Mouse (Mus musculus) C2C12 (cell line): ENCODE data around the gene Btnl2. TPM values are rescaled to one million over a fixed set of nuclear protein-coding genes. Genes with fewer than 3 reads are reported as not detected.
"Not testable (repeated sequence)": the region's sequence is repeated elsewhere in the genome, so short reads cannot be mapped to it uniquely, and the experiment has no call there.

Experiments used
- H3K27me3 ChIP-seq: one replicate; pipeline ENCODE4 v1.6.1; 2011; ENCODE audit not compliant: control insufficient read depth, insufficient read depth, insufficient read length
- H3K36me3 ChIP-seq: one replicate; pipeline ENCODE4 v1.6.1; 2011; ENCODE audit not compliant: control insufficient read depth, insufficient read depth
- H3K4me3 ChIP-seq: one replicate; pipeline ENCODE4 v1.5.1; 2011; ENCODE audit warnings: mild to moderate bottlenecking, control low read depth; ENCODE audit not compliant: poor library complexity, insufficient read depth, severe bottlenecking
- H3K79me2 ChIP-seq: one replicate; pipeline ENCODE4 v1.6.1; 2011; ENCODE audit not compliant: control insufficient read depth, insufficient read depth
- H3K79me3 ChIP-seq: one replicate; pipeline ENCODE4 v1.6.1; 2011; ENCODE audit warnings: low read depth, control low read depth
- H3ac ChIP-seq: one replicate; pipeline ENCODE3; 2011; ENCODE audit warnings: low read depth; ENCODE audit not compliant: control insufficient read depth, insufficient read length
- CEBPB ChIP-seq: IDR thresholded peaks from one replicate; pipeline ENCODE4 v1.6.1; 2011; ENCODE audit warnings: low read depth, mild to moderate bottlenecking, control low read depth, moderate library complexity
- CTCF ChIP-seq: IDR thresholded peaks from one replicate; pipeline ENCODE4 v1.5.1; 2011; ENCODE audit not compliant: control insufficient read depth, insufficient read depth, insufficient read length
- FOSL1 ChIP-seq: IDR thresholded peaks from one replicate; pipeline ENCODE4 v1.8.0; 2011; ENCODE audit warnings: mild to moderate bottlenecking, low read length; ENCODE audit not compliant: poor library complexity, insufficient read depth, severe bottlenecking
- MAX ChIP-seq: IDR thresholded peaks from one replicate; pipeline ENCODE4 v1.6.1; 2011; ENCODE audit warnings: mild to moderate bottlenecking, control low read depth
- MYOD1 ChIP-seq: IDR thresholded peaks from one replicate; pipeline ENCODE4 v1.6.1; 2011; ENCODE audit warnings: low read depth; ENCODE audit not compliant: control insufficient read depth, insufficient read length
- MYOG ChIP-seq: IDR thresholded peaks from one replicate; pipeline ENCODE4 v1.6.1; 2011; ENCODE audit not compliant: control insufficient read depth, insufficient read length; ENCODE audit errors: extremely low read depth
- USF1 ChIP-seq: IDR thresholded peaks from one replicate; pipeline ENCODE4 v1.6.1; 2011; ENCODE audit warnings: low read depth, mild to moderate bottlenecking, control low read depth, moderate library complexity
- polyA plus RNA-seq: library from polyadenylated mRNA; unstranded; fragments of >200 nt; fragmentation: generic; extraction: Trizol; gene quantifications from one replicate; pipeline ENCODE4 v1.2.1, GENCODE M21; 2012; ENCODE audit warnings: missing spikeins

The Btnl2 gene
- polyA plus RNA-seq, 1 experiment = not detected

GRCm38 (mm10) chr17:34309683-34310385 lies 44.8 kb upstream of the Btnl2 start:
- Histone ChIP-seq H3K4me3 (no peak overlapping the region), H3K36me3 (no peaks in the 10 kb centered on the region), H3K79me3 (no peaks in the 10 kb centered on the region), H3ac (no peak overlapping the region), H3K79me2 (no peaks in the 10 kb centered on the region), H3K27me3 (peaks cover 11% of the 10 kb centered on the region)
- TF ChIP-seq CTCF (no peak), MYOD1 (no peak), MAX (no peak), FOSL1 (no peak), USF1 (no peak), MYOG (no peak), CEBPB (no peak)

GRCm38 (mm10) chr17:34310526-34310925 lies 44.1 kb upstream of the Btnl2 start:
- not testable (repeated sequence) for H3K36me3 ChIP-seq, H3ac ChIP-seq, H3K79me3 ChIP-seq

GRCm38 (mm10) chr17:34312185-34312584 lies 42.4 kb upstream of the Btnl2 start:
- Histone ChIP-seq H3K27me3 (peaks cover 11% of the 10 kb centered on the region), H3K36me3 (no peaks in the 10 kb centered on the region), H3K79me3 (no peaks in the 10 kb centered on the region), H3K79me2 (no peaks in the 10 kb centered on the region), H3K4me3 (no peak overlapping the region), H3ac (no peak overlapping the region)
- TF ChIP-seq MYOG (no peak), MAX (no peak), MYOD1 (no peak), CEBPB (no peak), USF1 (no peak), FOSL1 (no peak), CTCF (no peak)

More at GRCm38 (mm10) chr17:34310526-34310925, 44.1 kb upstream of the Btnl2 start:
- not testable (repeated sequence) for H3K79me2 ChIP-seq, H3K4me3 ChIP-seq
- peaks cover 11% of the 10 kb centered on the region for H3K27me3 ChIP-seq

GRCm38 (mm10) chr17:34313393-34313792 lies 41.2 kb upstream of the Btnl2 start:
- Histone ChIP-seq H3K4me3 (no peak overlapping the region), H3K27me3 (peaks cover 11% of the 10 kb centered on the region), H3K79me2 (no peaks in the 10 kb centered on the region), H3ac (no peak overlapping the region), H3K36me3 (no peaks in the 10 kb centered on the region), H3K79me3 (no peaks in the 10 kb centered on the region)
- no peak for TF ChIP-seq CEBPB
- TF ChIP-seq CTCF = peak; percentile 75

- Histone ChIP-seq H3K27me3 (peaks cover 11% of the 10 kb centered on the region), H3K79me3 (no peaks in the 10 kb centered on the region), H3K4me3 (no peak overlapping the region), H3ac (no peak overlapping the region), H3K36me3 (no peaks in the 10 kb centered on the region), H3K79me2 (no peaks in the 10 kb centered on the region)
- TF ChIP-seq MYOG (no peak), CEBPB (no peak), MAX (no peak)
These were observed 40.3 kb upstream of the Btnl2 start for GRCm38 (mm10) chr17:34314286-34314685.

- Histone ChIP-seq H3K79me3 (no peaks in the 10 kb centered on the region), H3K4me3 (no peak overlapping the region), H3K36me3 (no peaks in the 10 kb centered on the region), H3K79me2 (no peaks in the 10 kb centered on the region), H3K27me3 (peaks cover 3% of the 10 kb centered on the region), H3ac (no peak overlapping the region)
- TF ChIP-seq MAX (no peak), FOSL1 (no peak), USF1 (no peak), CTCF (no peak), MYOD1 (no peak), CEBPB (no peak), MYOG (no peak)
These were observed 39.1 kb upstream of the Btnl2 start for GRCm38 (mm10) chr17:34315512-34315911.

GRCm38 (mm10) chr17:34316697-34317096 lies 37.9 kb upstream of the Btnl2 start:
- Histone ChIP-seq H3K36me3 (no peaks in the 10 kb centered on the region), H3K27me3 (peaks cover 3% of the 10 kb centered on the region), H3K4me3 (no peak overlapping the region), H3ac (no peak overlapping the region), H3K79me3 (no peaks in the 10 kb centered on the region), H3K79me2 (no peaks in the 10 kb centered on the region)
- TF ChIP-seq CEBPB (no peak), USF1 (no peak), MYOG (no peak), MAX (no peak), MYOD1 (no peak), CTCF (no peak), FOSL1 (no peak)
